Mouse (Mus musculus): ENCODE results near the gene Flot1. TPM values are rescaled to one million over a fixed set of nuclear protein-coding genes. Genes with fewer than 3 reads are reported as not detected.
A peak's percentile ranks its signal among the peaks of the same experiment; 100 is the strongest.

The Flot1 gene
- total and polyA plus RNA-seq, 2 experiments from 2014 or later, result 122 to 124 TPM

- H3K27ac ChIP-seq (ENCODE audit: low read depth, low read length), result peak within 1 kb of the TSS; percentile 89
- peak within 1 kb of the TSS; percentile 81 for H3K9ac ChIP-seq (replicated peaks; ENCODE audit: low read length, poor library complexity, severe bottlenecking)
- peak; percentile 89 for ATAC-seq (ENCODE audit: low FRiP score)
- H3K4me2 ChIP-seq (ENCODE audit: low read depth, low read length, poor library complexity, severe bottlenecking), result peak within 1 kb of the TSS; percentile 62
- peak; percentile 72 for TF ChIP-seq CTCF (IDR thresholded peaks at IDR 0.05)
- H3K36me3 ChIP-seq (ENCODE audit: insufficient read depth, low read length), result peaks cover 4% of the 10 kb centered on the region; the same call in 1 of the 2 replicates
- H3K4me1 ChIP-seq (ENCODE audit: insufficient read depth, low read length), result peaks cover 2% of the 10 kb centered on the region; the same call in 1 of the 2 replicates
- no peaks in the 10 kb centered on the region for H3K27me3 ChIP-seq (ENCODE audit: insufficient read depth, low read length)
- H3K9me3 ChIP-seq (ENCODE audit: low read length), result no peaks in the 10 kb centered on the region
- peak; percentile 92 for DNase-seq (ENCODE audit: low spot score)
- peak within 1 kb of the TSS; percentile 80 for H3K4me3 ChIP-seq (ENCODE audit: low read depth, low read length)
- WGBS, result under 1% methylated on average over 47 of the region's 47 CpGs
Measured at GRCm38 (mm10) chr17:35861198-35861857, 38.3 kb downstream of the Flot1 start, which contains the start of gene Nrm. Gene Nrm, plus strand, starts transcription at chr17:35861318.

DNA sequence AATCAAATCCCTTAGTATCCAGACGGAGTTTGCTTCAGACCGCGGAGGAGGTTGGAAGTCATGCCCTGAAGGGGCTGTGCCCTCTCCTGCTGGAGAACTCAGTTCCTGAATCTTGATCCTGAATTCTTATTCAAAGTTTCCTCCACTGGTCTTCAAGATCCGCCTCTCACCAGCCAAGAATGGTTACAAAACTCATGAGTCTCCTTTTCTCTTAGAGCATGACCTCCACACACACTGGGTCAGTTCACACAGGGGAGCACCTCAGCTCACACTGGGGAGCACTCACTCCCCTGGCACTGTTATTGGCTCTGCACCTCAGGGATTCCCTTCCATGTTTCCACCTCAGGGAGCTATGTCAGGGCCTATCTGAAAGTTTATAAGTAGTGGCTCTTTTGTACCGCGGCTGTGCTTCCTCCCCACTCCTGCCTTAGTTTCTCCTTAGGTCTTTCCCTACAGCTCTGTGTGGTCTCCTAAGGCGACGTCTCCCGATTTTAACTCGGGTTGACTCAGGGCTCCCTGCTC is 41.9 kb downstream of the Flot1 start:
- peaks cover 11% of the 10 kb centered on the region for H3K4me1 ChIP-seq (ENCODE audit: insufficient read depth, low read length)
- H3K4me2 ChIP-seq (ENCODE audit: low read depth, low read length, poor library complexity, severe bottlenecking), result peak overlapping the region; percentile 91
- peak overlapping the region; percentile 83 for H3K9ac ChIP-seq (replicated peaks; ENCODE audit: low read length, poor library complexity, severe bottlenecking)
- no peak for TF ChIP-seq CTCF (IDR thresholded peaks at IDR 0.05)
- no peaks in the 10 kb centered on the region for H3K27me3 ChIP-seq (ENCODE audit: insufficient read depth, low read length)
- H3K36me3 ChIP-seq (ENCODE audit: insufficient read depth, low read length), result no peaks in the 10 kb centered on the region
- no peak for DNase-seq (ENCODE audit: low spot score)
- H3K27ac ChIP-seq (ENCODE audit: low read depth, low read length), result peak overlapping the region; percentile 89; the same call in 1 of the 2 replicates
- H3K9me3 ChIP-seq (ENCODE audit: low read length), result no peaks in the 10 kb centered on the region
- no peak for ATAC-seq (ENCODE audit: low FRiP score)
- WGBS, result 22% methylated on average over 10 of the region's 10 CpGs
- peak overlapping the region; percentile 76 for H3K4me3 ChIP-seq (ENCODE audit: low read depth, low read length)

GRCm38 (mm10) chr17:35865481-35866280 is 42.7 kb downstream of the Flot1 start, which contains the start of gene Ppp1r18:
Gene Ppp1r18, plus strand, starts transcription at chr17:35865593.
- Histone ChIP-seq H3K4me2 (ENCODE audit: low read depth, low read length, poor library complexity, severe bottlenecking) (peak within 1 kb of the TSS; percentile 91), H3K36me3 (ENCODE audit: insufficient read depth, low read length) (no peaks in the 10 kb centered on the region), H3K9me3 (ENCODE audit: low read length) (no peaks in the 10 kb centered on the region), H3K27ac (ENCODE audit: low read depth, low read length) (peak within 1 kb of the TSS; percentile 89), H3K27me3 (ENCODE audit: insufficient read depth, low read length) (no peaks in the 10 kb centered on the region), H3K4me1 (ENCODE audit: insufficient read depth, low read length) (peaks cover 17% of the 10 kb centered on the region), H3K4me3 (ENCODE audit: low read depth, low read length) (peak within 1 kb of the TSS; percentile 76), H3K9ac (replicated peaks; ENCODE audit: low read length, poor library complexity, severe bottlenecking) (peak within 1 kb of the TSS; percentile 83)
- DNase-seq (ENCODE audit: low spot score), result peak; percentile 84
- WGBS, result under 1% methylated on average over 47 of the region's 48 CpGs
- peak; percentile 57 for ATAC-seq (ENCODE audit: low FRiP score)
- TF ChIP-seq CTCF (IDR thresholded peaks at IDR 0.05), result no peak

GRCm38 (mm10) chr17:35866281-35866831 is 43.3 kb downstream of the Flot1 start:
- Histone ChIP-seq H3K36me3 (ENCODE audit: insufficient read depth, low read length) (no peaks in the 10 kb centered on the region), H3K9ac (replicated peaks; ENCODE audit: low read length, poor library complexity, severe bottlenecking) (peak overlapping the region; percentile 83), H3K27me3 (ENCODE audit: insufficient read depth, low read length) (no peaks in the 10 kb centered on the region), H3K9me3 (ENCODE audit: low read length) (no peaks in the 10 kb centered on the region), H3K4me2 (ENCODE audit: low read depth, low read length, poor library complexity, severe bottlenecking) (peak overlapping the region; percentile 91), H3K4me1 (ENCODE audit: insufficient read depth, low read length) (peaks cover 17% of the 10 kb centered on the region), H3K27ac (ENCODE audit: low read depth, low read length) (peak overlapping the region; percentile 89), H3K4me3 (ENCODE audit: low read depth, low read length) (peak overlapping the region; percentile 76)
- DNase-seq (ENCODE audit: low spot score) (peak; percentile 52), ATAC-seq (ENCODE audit: low FRiP score) (peak; percentile 35; the same call in 1 of the 2 replicates)
- under 1% methylated on average over 35 of the region's 38 CpGs for WGBS
- no peak for TF ChIP-seq CTCF (IDR thresholded peaks at IDR 0.05)

DNA sequence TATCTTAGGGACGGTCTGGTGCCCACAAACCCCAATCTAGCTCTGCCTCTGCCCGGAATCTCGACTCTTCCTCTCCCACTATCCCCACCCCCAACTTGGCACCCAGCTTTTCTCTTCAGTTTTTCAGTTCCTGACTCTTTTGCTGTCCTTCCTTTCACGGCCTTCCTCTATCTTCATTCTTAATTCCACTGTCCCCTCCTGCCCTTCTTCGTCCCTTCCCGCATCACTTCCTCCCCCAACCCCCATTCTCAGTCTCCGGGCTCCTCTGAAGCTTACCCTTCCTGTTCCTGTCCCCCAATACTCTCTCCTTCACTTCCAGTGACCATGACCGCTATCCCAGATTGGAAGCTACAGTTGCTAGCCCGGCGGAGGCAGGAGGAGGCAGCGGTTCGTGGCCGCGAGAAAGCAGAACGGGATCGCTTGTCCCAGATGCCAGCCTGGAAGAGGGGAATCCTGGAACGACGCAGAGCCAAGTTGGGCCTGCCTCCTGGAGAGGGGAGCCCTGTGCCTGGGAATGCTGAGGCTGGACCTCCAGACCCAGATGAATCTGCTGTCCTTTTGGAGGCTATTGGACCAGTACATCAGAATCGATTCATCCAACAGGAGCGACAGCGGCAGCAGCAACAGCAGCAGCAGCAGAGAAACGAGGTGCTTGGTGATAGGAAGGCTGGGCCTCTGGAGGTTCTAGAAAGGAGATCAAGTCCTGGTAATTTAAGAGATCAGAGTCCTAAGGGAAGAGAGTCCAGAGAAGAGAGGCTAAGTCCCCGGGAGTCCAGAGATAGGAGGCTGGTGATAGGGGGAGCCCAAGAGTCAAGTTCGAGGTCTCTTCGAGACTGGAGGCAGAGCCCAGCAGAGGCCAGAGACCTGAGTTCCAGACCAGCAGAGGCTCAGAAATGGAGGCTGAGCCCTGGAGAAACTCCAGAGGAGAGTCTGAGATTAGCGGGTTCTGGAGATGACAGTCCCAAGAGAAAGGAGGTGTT is 44.2 kb downstream of the Flot1 start:
- Histone ChIP-seq H3K4me2 (ENCODE audit: low read depth, low read length, poor library complexity, severe bottlenecking) (peak overlapping the region; percentile 91), H3K36me3 (ENCODE audit: insufficient read depth, low read length) (no peaks in the 10 kb centered on the region), H3K27me3 (ENCODE audit: insufficient read depth, low read length) (no peaks in the 10 kb centered on the region), H3K9me3 (ENCODE audit: low read length) (no peaks in the 10 kb centered on the region), H3K4me1 (ENCODE audit: insufficient read depth, low read length) (peaks cover 20% of the 10 kb centered on the region), H3K4me3 (ENCODE audit: low read depth, low read length) (peak overlapping the region; percentile 76), H3K27ac (ENCODE audit: low read depth, low read length) (peak overlapping the region; percentile 89), H3K9ac (replicated peaks; ENCODE audit: low read length, poor library complexity, severe bottlenecking) (peak overlapping the region; percentile 83)
- ATAC-seq (ENCODE audit: low FRiP score), result no peak
- TF ChIP-seq CTCF (IDR thresholded peaks at IDR 0.05), result 0 out of 2 replicates have a peak, but pooled peaks have one; percentile 23
- WGBS, result 6% methylated on average over 26 of the region's 26 CpGs
- no peak for DNase-seq (ENCODE audit: low spot score)
